Mouse (Mus musculus): ENCODE data around the gene Eri3. TPM values are rescaled to one million over a fixed set of nuclear protein-coding genes. Genes with fewer than 3 reads are reported as not detected.

Eri3 gene
- polyA plus RNA-seq, 1 experiment from 2014 or later = 195 TPM

DNA sequence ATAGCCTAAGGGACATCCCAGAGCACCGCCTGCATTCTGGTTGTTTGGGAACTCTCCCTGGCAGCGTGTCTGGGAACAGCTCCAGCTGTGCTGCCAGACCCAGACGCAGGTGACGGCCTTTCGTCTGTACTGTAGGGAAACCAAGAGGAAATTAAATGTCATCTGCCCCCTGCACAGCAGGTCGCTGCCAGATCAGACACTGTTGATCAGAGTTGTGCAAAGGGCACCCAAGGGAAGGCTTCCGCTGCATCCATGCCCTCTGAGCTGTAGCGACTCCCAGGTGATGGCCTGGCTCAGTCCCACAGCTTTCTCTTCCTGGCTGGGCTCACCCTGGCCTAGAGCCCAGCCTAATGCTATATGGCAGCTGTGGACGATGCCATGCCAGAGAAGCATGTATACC, 58.1 kb downstream of the Eri3 start:
- H3K4me1 ChIP-seq (replicated peaks) = peaks cover 40% of the 10 kb centered on the region

DNA sequence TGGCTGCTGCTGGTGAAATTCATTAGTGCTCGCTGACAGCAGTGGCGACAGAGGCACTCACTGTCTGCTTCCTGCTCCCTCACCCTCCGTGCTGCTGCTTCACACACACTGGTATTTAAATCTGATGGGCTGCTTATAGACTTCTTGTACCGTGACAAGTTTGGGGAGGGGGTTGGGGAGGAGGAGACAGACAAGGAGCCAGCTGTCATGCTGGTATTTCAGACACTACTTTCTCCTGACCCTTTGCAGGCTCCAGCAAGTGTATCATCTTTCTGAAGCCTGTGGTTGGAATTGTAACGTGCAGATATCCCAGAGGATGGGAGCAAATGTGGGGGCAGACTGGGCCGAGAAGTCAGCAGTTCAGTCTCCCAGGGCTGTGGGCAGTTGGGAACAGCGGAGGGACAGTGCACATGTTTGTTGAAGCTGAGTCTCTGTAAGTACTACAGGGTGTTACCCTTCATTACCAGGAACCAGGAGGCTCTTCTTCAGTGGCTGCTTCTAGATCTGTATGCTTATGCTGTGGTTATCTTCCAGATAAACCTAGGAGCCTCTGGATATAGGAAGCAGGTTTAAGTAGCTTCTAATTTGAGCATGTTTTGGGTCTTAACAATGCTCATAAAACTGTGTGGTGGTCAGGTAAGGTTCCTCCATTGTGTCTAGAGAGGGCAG, 59.3 kb downstream of the Eri3 start:
- Histone ChIP-seq H3K4me3 (replicated peaks) (no peak overlapping the region), H3K27ac (peak overlapping the region; percentile 16; the same call in 1 of the 2 replicates), H3K27me3 (no peaks in the 10 kb centered on the region), H3K9ac (replicated peaks) (no peak overlapping the region), H3K4me1 (replicated peaks) (peaks cover 33% of the 10 kb centered on the region), H3K9me3 (no peaks in the 10 kb centered on the region), H3K4me2 (replicated peaks) (no peak overlapping the region), H3K36me3 (peaks cover 47% of the 10 kb centered on the region)
- 59% methylated on average over 7 of the region's 7 CpGs for WGBS
- ATAC-seq = no peak

More for the DNA sequence above, 58.1 kb downstream of the Eri3 start:
- no peak overlapping the region for H3K27ac ChIP-seq
- peaks cover 36% of the 10 kb centered on the region for H3K36me3 ChIP-seq
- 76% methylated on average over 9 of the region's 9 CpGs for WGBS
- H3K9ac ChIP-seq (replicated peaks) = no peak overlapping the region
- no peak overlapping the region for H3K4me2 ChIP-seq (replicated peaks)
- no peaks in the 10 kb centered on the region for H3K27me3 ChIP-seq
- no peak overlapping the region for H3K4me3 ChIP-seq (replicated peaks)
- no peaks in the 10 kb centered on the region for H3K9me3 ChIP-seq
- no peak for ATAC-seq

DNA sequence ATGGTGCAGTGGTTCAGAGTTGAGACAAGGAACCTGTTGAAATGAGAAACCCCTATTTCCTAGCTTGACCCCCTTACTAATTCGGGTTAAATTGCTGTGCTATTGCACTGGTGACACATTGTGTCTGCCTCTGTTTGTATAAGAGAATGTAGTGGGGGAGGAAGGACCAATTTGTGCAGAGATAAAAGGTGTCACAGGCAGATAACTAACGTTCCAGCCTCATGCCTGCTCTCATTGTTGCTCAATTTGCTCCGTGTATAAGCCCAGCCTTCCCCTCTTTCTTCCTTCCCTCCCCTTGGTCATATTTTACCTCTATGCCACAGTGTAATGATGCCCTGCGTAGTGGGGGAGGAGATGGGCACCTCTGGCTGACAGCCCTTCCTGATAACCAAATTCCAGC, 61.2 kb downstream of the Eri3 start:
- H3K27me3 ChIP-seq = no peaks in the 10 kb centered on the region
- peaks cover 14% of the 10 kb centered on the region for H3K4me1 ChIP-seq (replicated peaks)
- H3K27ac ChIP-seq = no peak overlapping the region
- no peak overlapping the region for H3K4me3 ChIP-seq (replicated peaks)
- peaks cover 62% of the 10 kb centered on the region for H3K36me3 ChIP-seq
- ATAC-seq = no peak
- no peak overlapping the region for H3K9ac ChIP-seq (replicated peaks)
- 83% methylated on average over 4 of the region's 4 CpGs for WGBS
- H3K9me3 ChIP-seq = no peaks in the 10 kb centered on the region
- H3K4me2 ChIP-seq (replicated peaks) = no peak overlapping the region

DNA sequence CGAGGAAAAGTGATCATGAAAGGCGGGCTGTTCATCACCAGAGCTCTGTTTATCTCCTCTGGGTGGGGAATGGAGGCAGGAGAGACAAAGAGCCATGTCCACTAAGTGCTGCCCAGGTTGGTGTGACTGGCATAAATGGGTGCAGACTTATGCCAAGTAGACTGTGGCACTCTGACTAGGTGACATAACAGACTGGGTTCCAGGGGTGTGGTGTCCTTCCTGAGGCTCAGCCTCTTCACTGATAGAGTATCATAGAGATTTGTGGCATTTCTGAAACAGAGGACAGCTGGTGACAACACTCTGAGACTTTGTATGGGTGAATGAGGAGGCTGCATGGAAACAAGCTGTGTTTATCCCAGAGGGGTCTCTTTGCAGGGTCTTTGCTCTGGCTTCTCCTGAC, 61.6 kb downstream of the Eri3 start:
- 85% methylated on average over 2 of the region's 2 CpGs for WGBS
- no peak for ATAC-seq
- Histone ChIP-seq H3K4me2 (replicated peaks) (no peak overlapping the region), H3K27ac (no peak overlapping the region), H3K4me1 (replicated peaks) (peaks cover 12% of the 10 kb centered on the region; the same call in 1 of the 2 replicates), H3K9me3 (no peaks in the 10 kb centered on the region), H3K36me3 (peaks cover 66% of the 10 kb centered on the region), H3K9ac (replicated peaks) (no peak overlapping the region), H3K27me3 (no peaks in the 10 kb centered on the region), H3K4me3 (replicated peaks) (no peak overlapping the region)

DNA sequence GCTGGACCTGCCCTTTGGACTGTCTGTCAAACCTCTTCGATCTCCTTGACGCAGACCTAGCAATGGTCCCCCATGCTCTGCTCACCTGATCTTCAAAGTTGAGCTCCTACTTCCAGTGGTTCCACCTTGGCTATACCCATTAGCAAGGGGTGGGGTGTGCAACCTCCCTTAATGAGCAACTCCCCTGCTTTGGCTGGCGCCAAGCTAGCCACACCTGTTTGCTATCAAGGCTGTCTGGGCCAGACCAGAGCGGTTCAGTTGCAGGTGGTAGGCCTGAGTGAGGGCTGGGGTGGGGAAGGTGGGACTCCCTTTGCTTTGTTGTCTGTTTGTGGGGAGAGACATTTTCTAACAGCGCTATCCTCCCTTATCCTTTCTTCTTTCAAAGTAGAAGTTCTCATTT, 62.5 kb downstream of the Eri3 start:
- ATAC-seq = no peak
- no peak overlapping the region for H3K4me3 ChIP-seq (replicated peaks)
- H3K27me3 ChIP-seq = no peaks in the 10 kb centered on the region
- H3K9me3 ChIP-seq = no peaks in the 10 kb centered on the region
- WGBS = 96% methylated on average over 5 of the region's 5 CpGs
- no peak overlapping the region for H3K9ac ChIP-seq (replicated peaks)
- H3K4me2 ChIP-seq (replicated peaks) = no peak overlapping the region
- peaks cover 63% of the 10 kb centered on the region for H3K36me3 ChIP-seq
- H3K27ac ChIP-seq = no peak overlapping the region
- H3K4me1 ChIP-seq (replicated peaks) = peaks cover 12% of the 10 kb centered on the region; the same call in 1 of the 2 replicates

DNA sequence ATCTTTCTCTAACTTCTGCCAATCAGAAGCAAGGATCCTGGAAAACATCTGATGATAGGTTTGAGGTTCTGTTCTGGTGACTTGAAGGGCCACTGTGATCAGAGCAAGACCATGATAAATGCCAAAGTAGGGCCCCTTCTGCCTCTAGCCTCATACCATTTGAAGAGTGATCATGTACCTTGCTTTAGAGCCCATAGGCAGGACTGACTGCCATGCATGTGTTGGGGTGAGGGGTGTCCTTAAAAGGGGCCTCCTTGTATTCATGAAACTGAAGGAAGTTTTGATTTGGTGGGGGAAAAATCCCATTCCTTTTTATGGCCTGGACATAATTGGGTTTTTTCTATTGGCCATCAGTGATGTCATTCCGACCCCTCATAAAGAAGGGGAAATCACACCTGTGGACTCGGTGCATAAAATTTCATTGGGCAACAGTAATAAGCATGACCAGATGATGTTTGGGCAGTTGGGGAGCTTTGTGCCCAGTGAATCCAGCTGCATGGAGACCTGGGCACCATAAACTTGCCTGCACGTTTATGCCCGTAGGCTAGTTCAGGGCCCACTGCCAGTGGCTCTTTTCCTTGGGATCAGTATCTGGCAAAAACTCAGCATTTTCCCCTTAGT, 63.1 kb downstream of the Eri3 start:
- H3K36me3 ChIP-seq = peaks cover 62% of the 10 kb centered on the region
- H3K9ac ChIP-seq (replicated peaks) = no peak overlapping the region

DNA sequence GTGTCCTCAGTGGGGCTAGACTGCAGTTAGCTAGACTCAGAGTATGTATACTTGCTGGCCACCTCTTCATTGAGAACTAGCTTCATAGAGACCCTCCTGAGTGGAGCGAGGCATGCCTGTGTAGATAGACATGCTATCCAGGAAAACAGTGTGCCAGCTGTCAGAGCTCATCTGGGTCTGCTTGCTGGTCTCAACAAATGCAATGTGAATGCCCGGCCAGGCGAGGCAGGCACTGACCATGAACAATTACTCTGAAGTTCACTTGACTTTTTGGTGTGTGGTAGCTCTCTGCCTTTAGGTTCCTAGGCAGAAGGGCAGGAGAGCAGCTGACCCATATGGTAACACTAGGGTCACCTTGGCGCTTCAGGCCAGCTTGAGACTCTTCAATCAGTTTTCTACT, 66.4 kb downstream of the Eri3 start:
- 90% methylated on average over 4 of the region's 4 CpGs for WGBS
- Histone ChIP-seq H3K27ac (no peak overlapping the region), H3K4me3 (replicated peaks) (no peak overlapping the region), H3K36me3 (peaks cover 62% of the 10 kb centered on the region), H3K4me2 (replicated peaks) (no peak overlapping the region), H3K4me1 (replicated peaks) (no peaks in the 10 kb centered on the region), H3K9me3 (no peaks in the 10 kb centered on the region), H3K27me3 (no peaks in the 10 kb centered on the region), H3K9ac (replicated peaks) (no peak overlapping the region)
- no peak for ATAC-seq

More for the DNA sequence above, 63.1 kb downstream of the Eri3 start:
- H3K9me3 ChIP-seq = no peaks in the 10 kb centered on the region
- H3K27ac ChIP-seq = no peak overlapping the region
- no peak overlapping the region for H3K4me3 ChIP-seq (replicated peaks)
- H3K4me2 ChIP-seq (replicated peaks) = no peak overlapping the region
- H3K4me1 ChIP-seq (replicated peaks) = peaks cover 7% of the 10 kb centered on the region; the same call in 1 of the 2 replicates
- 94% methylated on average over 4 of the region's 4 CpGs for WGBS
- ATAC-seq = no peak
- no peaks in the 10 kb centered on the region for H3K27me3 ChIP-seq

DNA sequence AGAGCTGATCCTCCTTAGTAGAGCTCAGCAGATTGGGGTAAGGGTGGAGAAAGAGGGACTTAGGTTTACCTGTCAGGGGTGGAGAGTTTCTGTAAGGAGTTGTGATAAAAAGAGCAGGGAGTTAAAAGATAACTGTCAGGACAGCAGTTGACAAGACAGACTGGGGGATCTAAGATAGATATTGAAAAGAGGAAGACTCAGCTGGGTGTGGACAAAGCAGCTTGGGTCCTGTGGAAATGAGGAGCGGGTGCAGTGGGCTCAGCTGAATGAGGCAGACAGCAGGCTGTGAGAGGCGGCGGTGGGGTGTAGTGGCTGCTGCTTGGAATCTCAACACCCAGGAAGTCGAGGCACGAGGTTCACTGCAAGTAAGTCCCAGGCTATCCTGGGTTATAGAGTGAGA, 72.1 kb downstream of the Eri3 start:
- no peak for ATAC-seq
- Histone ChIP-seq H3K4me2 (replicated peaks) (no peak overlapping the region), H3K27me3 (no peaks in the 10 kb centered on the region), H3K9me3 (no peaks in the 10 kb centered on the region), H3K36me3 (peaks cover 34% of the 10 kb centered on the region), H3K27ac (no peak overlapping the region), H3K9ac (replicated peaks) (no peak overlapping the region), H3K4me1 (replicated peaks) (peaks cover 13% of the 10 kb centered on the region), H3K4me3 (replicated peaks) (no peak overlapping the region)
- WGBS = 86% methylated on average over 5 of the region's 5 CpGs

DNA sequence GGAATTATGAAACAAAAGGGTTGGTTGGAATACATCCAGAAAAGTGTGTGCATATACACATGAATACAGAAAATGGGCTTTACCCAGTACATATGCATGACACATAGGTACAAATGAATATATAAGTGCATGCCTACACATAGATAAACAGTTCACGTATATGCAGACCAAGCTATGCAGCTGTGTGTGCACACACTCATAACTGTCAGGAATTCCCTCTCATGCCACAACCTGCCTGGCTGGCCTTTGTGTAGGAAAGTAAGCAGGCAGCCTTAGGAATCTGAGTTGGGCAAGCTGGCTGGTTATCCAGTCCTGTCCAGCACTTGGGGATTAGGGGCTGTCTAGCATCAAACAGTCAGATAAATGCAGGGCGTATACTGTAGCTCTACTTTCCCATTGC, 72.9 kb downstream of the Eri3 start:
- H3K4me1 ChIP-seq (replicated peaks) = peaks cover 13% of the 10 kb centered on the region
- no peak overlapping the region for H3K9ac ChIP-seq (replicated peaks)
- H3K36me3 ChIP-seq = peaks cover 34% of the 10 kb centered on the region
- no peak overlapping the region for H3K27ac ChIP-seq
- WGBS = 83% methylated on average over 2 of the region's 2 CpGs
- no peak for ATAC-seq
- H3K4me3 ChIP-seq (replicated peaks) = no peak overlapping the region
- no peak overlapping the region for H3K4me2 ChIP-seq (replicated peaks)
- H3K27me3 ChIP-seq = no peaks in the 10 kb centered on the region
- H3K9me3 ChIP-seq = no peaks in the 10 kb centered on the region

DNA sequence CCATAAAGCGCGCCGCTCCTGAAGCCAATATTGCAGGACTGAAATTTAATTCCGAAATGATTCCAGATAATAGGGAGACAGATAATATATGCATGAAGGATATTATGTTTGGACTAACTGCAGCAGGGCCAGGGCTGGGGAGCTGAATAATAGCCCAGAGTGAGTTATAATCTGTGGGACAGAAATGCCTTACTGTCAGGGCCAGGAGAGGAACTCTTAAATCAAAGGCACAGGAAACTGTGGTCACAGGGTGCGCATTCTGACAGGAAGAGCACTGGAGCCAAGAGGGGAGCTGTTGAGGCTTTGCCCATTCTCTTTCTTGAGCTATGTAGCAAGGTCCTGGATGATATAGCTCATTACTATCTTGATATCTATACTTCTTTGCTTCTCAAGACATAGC, 74.5 kb downstream of the Eri3 start:
- WGBS = 89% methylated on average over 5 of the region's 5 CpGs
- Histone ChIP-seq H3K9ac (replicated peaks) (no peak overlapping the region), H3K4me2 (replicated peaks) (no peak overlapping the region), H3K4me1 (replicated peaks) (peaks cover 17% of the 10 kb centered on the region), H3K27me3 (no peaks in the 10 kb centered on the region), H3K27ac (no peak overlapping the region), H3K9me3 (no peaks in the 10 kb centered on the region), H3K36me3 (peaks cover 28% of the 10 kb centered on the region), H3K4me3 (replicated peaks) (no peak overlapping the region)
- no peak for ATAC-seq

DNA sequence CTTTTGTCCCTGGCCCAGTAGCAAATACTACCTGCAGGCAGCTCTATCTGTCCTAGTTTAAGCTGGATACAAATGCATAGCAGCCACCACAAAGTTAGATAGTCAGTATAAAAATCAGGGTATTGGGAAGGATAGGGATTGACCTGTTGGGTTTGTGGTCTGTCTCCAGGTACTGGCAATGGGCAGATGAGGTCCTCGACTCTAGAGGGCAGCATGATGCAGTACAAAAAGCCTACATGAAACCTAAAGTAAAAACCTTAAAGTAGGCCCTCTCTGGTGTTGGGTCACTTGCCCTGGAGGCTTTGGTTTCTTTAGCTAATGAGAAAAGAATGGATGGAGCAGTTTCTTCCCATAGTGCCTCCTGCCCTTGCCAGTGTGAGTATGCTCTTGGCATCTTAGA, 78.3 kb downstream of the Eri3 start:
- H3K4me1 ChIP-seq (replicated peaks) = peaks cover 27% of the 10 kb centered on the region
- peaks cover 7% of the 10 kb centered on the region for H3K36me3 ChIP-seq
- no peaks in the 10 kb centered on the region for H3K9me3 ChIP-seq
- no peak overlapping the region for H3K4me2 ChIP-seq (replicated peaks)
- no peak overlapping the region for H3K9ac ChIP-seq (replicated peaks)
- H3K4me3 ChIP-seq (replicated peaks) = no peak overlapping the region
- H3K27me3 ChIP-seq = no peaks in the 10 kb centered on the region
- ATAC-seq = no peak
- no peak overlapping the region for H3K27ac ChIP-seq
- 59% methylated on average over 1 of the region's 1 CpGs for whole genome bisulfite sequencing

DNA sequence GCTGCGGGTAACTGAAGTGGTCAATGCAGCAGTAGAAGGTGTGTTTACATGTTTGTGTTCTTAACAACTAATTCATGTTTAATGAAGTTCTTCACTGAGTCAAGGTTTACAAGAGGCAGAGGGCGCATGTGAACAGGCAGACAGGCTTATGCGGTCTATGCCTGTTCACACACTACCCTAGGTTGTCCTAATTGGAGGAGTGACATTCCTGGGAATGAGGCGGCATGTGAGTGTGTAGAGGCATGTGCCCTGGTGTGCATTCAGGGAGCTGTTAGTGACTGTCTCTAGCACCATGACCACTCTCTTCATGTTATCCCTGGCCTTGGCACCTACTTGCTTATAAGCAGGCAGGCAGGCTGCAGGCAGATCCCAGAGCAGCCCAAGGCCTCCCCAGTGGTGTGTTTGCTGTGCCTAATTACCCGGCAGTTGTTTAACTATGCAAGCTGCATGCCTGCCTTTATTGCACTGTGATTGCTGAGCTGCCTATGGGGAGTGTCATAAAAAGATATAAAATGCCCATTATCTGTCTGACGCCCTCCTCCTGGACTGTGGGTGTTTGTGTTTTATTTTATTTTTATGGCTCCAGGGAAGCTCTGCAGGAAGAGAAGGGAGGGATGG, 80.0 kb downstream of the Eri3 start:
- H3K9ac ChIP-seq (replicated peaks) = no peak overlapping the region
- peaks cover 32% of the 10 kb centered on the region for H3K4me1 ChIP-seq (replicated peaks)
- H3K4me3 ChIP-seq (replicated peaks) = no peak overlapping the region
- peak; percentile 53; the same call in 1 of the 2 replicates for ATAC-seq
- H3K9me3 ChIP-seq = no peaks in the 10 kb centered on the region
- H3K27me3 ChIP-seq = no peaks in the 10 kb centered on the region
- H3K4me2 ChIP-seq (replicated peaks) = no peak overlapping the region
- 74% methylated on average over 6 of the region's 6 CpGs for WGBS
- H3K36me3 ChIP-seq = peaks cover 7% of the 10 kb centered on the region; the same call in 1 of the 2 replicates
- H3K27ac ChIP-seq = peak overlapping the region; percentile 26
